Mouse (Mus musculus): ENCODE results near the gene Auts2. TPM values are rescaled to one million over a fixed set of nuclear protein-coding genes. Genes with fewer than 3 reads are reported as not detected.

The Auts2 gene
- polyA plus RNA-seq, 1 experiment from 2014 or later = 1.8 TPM

GRCm38 (mm10) chr5:131563630-131564252 is 979.4 kb downstream of the Auts2 start:
- no peaks in the 10 kb centered on the region for H3K27me3 ChIP-seq (ENCODE audit: control insufficient read depth, insufficient read depth, low read depth, low read length)
- H3K4me1 ChIP-seq (ENCODE audit: control insufficient read depth, low read depth, low read length) = no peaks in the 10 kb centered on the region
- no peak overlapping the region for H3K9ac ChIP-seq (ENCODE audit: low read depth, low read length)
- no peak overlapping the region for H3K4me2 ChIP-seq (ENCODE audit: low read depth, low read length)
- H3K9me3 ChIP-seq (replicated peaks; ENCODE audit: control insufficient read depth, low read length) = no peaks in the 10 kb centered on the region
- WGBS (ENCODE audit: insufficient replicate concordance) = 71% methylated on average over 5 of the region's 5 CpGs
- no peaks in the 10 kb centered on the region for H3K36me3 ChIP-seq (ENCODE audit: control insufficient read depth, insufficient read depth)
- no peak for ATAC-seq (ENCODE audit: low read depth)
- no peak overlapping the region for H3K4me3 ChIP-seq (ENCODE audit: low read depth, low read length)
- no peak overlapping the region for H3K27ac ChIP-seq (ENCODE audit: low read length)

- Histone ChIP-seq H3K9me3 (replicated peaks; ENCODE audit: control insufficient read depth, low read length) (no peaks in the 10 kb centered on the region), H3K36me3 (ENCODE audit: control insufficient read depth, insufficient read depth) (no peaks in the 10 kb centered on the region), H3K4me3 (ENCODE audit: low read depth, low read length) (no peak overlapping the region), H3K4me2 (ENCODE audit: low read depth, low read length) (no peak overlapping the region), H3K27me3 (ENCODE audit: control insufficient read depth, insufficient read depth, low read depth, low read length) (no peaks in the 10 kb centered on the region), H3K4me1 (ENCODE audit: control insufficient read depth, low read depth, low read length) (no peaks in the 10 kb centered on the region), H3K9ac (ENCODE audit: low read depth, low read length) (no peak overlapping the region), H3K27ac (ENCODE audit: low read length) (no peak overlapping the region)
- WGBS (ENCODE audit: insufficient replicate concordance) = 57% methylated on average over 5 of the region's 5 CpGs
- no peak for ATAC-seq (ENCODE audit: low read depth)
These were observed 982.2 kb downstream of the Auts2 start for GRCm38 (mm10) chr5:131560773-131561560.

- Histone ChIP-seq H3K4me3 (ENCODE audit: low read depth, low read length) (no peak overlapping the region), H3K9ac (ENCODE audit: low read depth, low read length) (no peak overlapping the region), H3K27ac (ENCODE audit: low read length) (no peak overlapping the region), H3K9me3 (replicated peaks; ENCODE audit: control insufficient read depth, low read length) (no peaks in the 10 kb centered on the region; the same call in 1 of the 2 replicates), H3K27me3 (ENCODE audit: control insufficient read depth, insufficient read depth, low read depth, low read length) (no peaks in the 10 kb centered on the region), H3K36me3 (ENCODE audit: control insufficient read depth, insufficient read depth) (no peaks in the 10 kb centered on the region), H3K4me1 (ENCODE audit: control insufficient read depth, low read depth, low read length) (no peaks in the 10 kb centered on the region), H3K4me2 (ENCODE audit: low read depth, low read length) (no peak overlapping the region)
- no peak for ATAC-seq (ENCODE audit: low read depth)
- WGBS (ENCODE audit: insufficient replicate concordance) = 41% methylated on average over 8 of the region's 8 CpGs
These were observed 984.6 kb downstream of the Auts2 start for GRCm38 (mm10) chr5:131558403-131559174.

- no peak for ATAC-seq (ENCODE audit: low read depth)
- Histone ChIP-seq H3K4me3 (ENCODE audit: low read depth, low read length) (no peak overlapping the region), H3K27ac (ENCODE audit: low read length) (no peak overlapping the region), H3K9ac (ENCODE audit: low read depth, low read length) (no peak overlapping the region), H3K36me3 (ENCODE audit: control insufficient read depth, insufficient read depth) (no peaks in the 10 kb centered on the region), H3K9me3 (replicated peaks; ENCODE audit: control insufficient read depth, low read length) (no peaks in the 10 kb centered on the region; the same call in 1 of the 2 replicates), H3K4me2 (ENCODE audit: low read depth, low read length) (no peak overlapping the region), H3K27me3 (ENCODE audit: control insufficient read depth, insufficient read depth, low read depth, low read length) (no peaks in the 10 kb centered on the region), H3K4me1 (ENCODE audit: control insufficient read depth, low read depth, low read length) (no peaks in the 10 kb centered on the region)
- WGBS (ENCODE audit: insufficient replicate concordance) = 57% methylated on average over 14 of the region's 14 CpGs
These were observed 985.4 kb downstream of the Auts2 start for GRCm38 (mm10) chr5:131557591-131558385.

GRCm38 (mm10) chr5:131548932-131549563 is 994.1 kb downstream of the Auts2 start:
- Histone ChIP-seq H3K9ac (ENCODE audit: low read depth, low read length) (no peak overlapping the region), H3K27ac (ENCODE audit: low read length) (no peak overlapping the region), H3K9me3 (replicated peaks; ENCODE audit: control insufficient read depth, low read length) (no peaks in the 10 kb centered on the region), H3K27me3 (ENCODE audit: control insufficient read depth, insufficient read depth, low read depth, low read length) (no peaks in the 10 kb centered on the region), H3K4me2 (ENCODE audit: low read depth, low read length) (no peak overlapping the region), H3K4me1 (ENCODE audit: control insufficient read depth, low read depth, low read length) (no peaks in the 10 kb centered on the region), H3K36me3 (ENCODE audit: control insufficient read depth, insufficient read depth) (no peaks in the 10 kb centered on the region), H3K4me3 (ENCODE audit: low read depth, low read length) (no peak overlapping the region)
- no peak for ATAC-seq (ENCODE audit: low read depth)
- WGBS (ENCODE audit: insufficient replicate concordance) = 41% methylated on average over 17 of the region's 17 CpGs

GRCm38 (mm10) chr5:131547926-131548325 is 995.2 kb downstream of the Auts2 start:
- Histone ChIP-seq H3K27ac (ENCODE audit: low read length) (no peak overlapping the region), H3K36me3 (ENCODE audit: control insufficient read depth, insufficient read depth) (no peaks in the 10 kb centered on the region), H3K9ac (ENCODE audit: low read depth, low read length) (no peak overlapping the region), H3K4me1 (ENCODE audit: control insufficient read depth, low read depth, low read length) (no peaks in the 10 kb centered on the region), H3K4me2 (ENCODE audit: low read depth, low read length) (no peak overlapping the region), H3K27me3 (ENCODE audit: control insufficient read depth, insufficient read depth, low read depth, low read length) (no peaks in the 10 kb centered on the region), H3K9me3 (replicated peaks; ENCODE audit: control insufficient read depth, low read length) (no peaks in the 10 kb centered on the region), H3K4me3 (ENCODE audit: low read depth, low read length) (no peak overlapping the region)
- 73% methylated on average over 6 of the region's 6 CpGs for WGBS (ENCODE audit: insufficient replicate concordance)
- ATAC-seq (ENCODE audit: low read depth) = no peak

- no peak overlapping the region for H3K4me3 ChIP-seq (ENCODE audit: low read depth, low read length)
- 41% methylated on average over 1 of the region's 1 CpGs for WGBS (ENCODE audit: insufficient replicate concordance)
- no peak overlapping the region for H3K4me2 ChIP-seq (ENCODE audit: low read depth, low read length)
- no peak overlapping the region for H3K27ac ChIP-seq (ENCODE audit: low read length)
- H3K36me3 ChIP-seq (ENCODE audit: control insufficient read depth, insufficient read depth) = no peaks in the 10 kb centered on the region
- no peak for ATAC-seq (ENCODE audit: low read depth)
- H3K27me3 ChIP-seq (ENCODE audit: control insufficient read depth, insufficient read depth, low read depth, low read length) = no peaks in the 10 kb centered on the region
- H3K9me3 ChIP-seq (replicated peaks; ENCODE audit: control insufficient read depth, low read length) = no peaks in the 10 kb centered on the region
- no peak overlapping the region for H3K9ac ChIP-seq (ENCODE audit: low read depth, low read length)
- H3K4me1 ChIP-seq (ENCODE audit: control insufficient read depth, low read depth, low read length) = no peaks in the 10 kb centered on the region
These were observed 996.7 kb downstream of the Auts2 start for GRCm38 (mm10) chr5:131546414-131546813.

- Histone ChIP-seq H3K27ac (ENCODE audit: low read length) (no peak overlapping the region), H3K27me3 (ENCODE audit: control insufficient read depth, insufficient read depth, low read depth, low read length) (no peaks in the 10 kb centered on the region), H3K4me3 (ENCODE audit: low read depth, low read length) (no peak overlapping the region), H3K4me2 (ENCODE audit: low read depth, low read length) (no peak overlapping the region), H3K9ac (ENCODE audit: low read depth, low read length) (no peak overlapping the region), H3K9me3 (replicated peaks; ENCODE audit: control insufficient read depth, low read length) (no peaks in the 10 kb centered on the region), H3K4me1 (ENCODE audit: control insufficient read depth, low read depth, low read length) (no peaks in the 10 kb centered on the region), H3K36me3 (ENCODE audit: control insufficient read depth, insufficient read depth) (no peaks in the 10 kb centered on the region)
- ATAC-seq (ENCODE audit: low read depth) = no peak
- WGBS (ENCODE audit: insufficient replicate concordance) = 65% methylated on average over 7 of the region's 7 CpGs
These were observed 998.8 kb downstream of the Auts2 start for GRCm38 (mm10) chr5:131544381-131544780.
